Mouse (Mus musculus): Measurements from ENCODE around the gene Dnase1l2. TPM values are rescaled to one million over a fixed set of nuclear protein-coding genes. Genes with fewer than 3 reads are reported as not detected.
"Not testable (repeated sequence)": the region's sequence is repeated elsewhere in the genome, so short reads cannot be mapped to it uniquely, and the experiment has no call there.

Gene Dnase1l2
- polyA plus RNA-seq, 1 experiment from 2014 or later: 5.1 TPM

GRCm38 (mm10) chr17:24469336-24469909 is 26.5 kb upstream of the Dnase1l2 start:
- ATAC-seq (ENCODE audit: low FRiP score): no peak; the same call in 1 of the 2 replicates
- H3K4me1 ChIP-seq: peaks cover 28% of the 10 kb centered on the region
- peak overlapping the region; percentile 85 for H3K27ac ChIP-seq
- H3K4me2 ChIP-seq: peak overlapping the region; percentile 83
- H3K4me3 ChIP-seq (replicated peaks): peak overlapping the region; percentile 89
- peaks cover 8% of the 10 kb centered on the region for H3K36me3 ChIP-seq (replicated peaks)
- H3K9me3 ChIP-seq: no peaks in the 10 kb centered on the region
- H3K9ac ChIP-seq: peak overlapping the region; percentile 95
- WGBS: 19% methylated on average over 7 of the region's 7 CpGs
- no peaks in the 10 kb centered on the region for H3K27me3 ChIP-seq

DNA sequence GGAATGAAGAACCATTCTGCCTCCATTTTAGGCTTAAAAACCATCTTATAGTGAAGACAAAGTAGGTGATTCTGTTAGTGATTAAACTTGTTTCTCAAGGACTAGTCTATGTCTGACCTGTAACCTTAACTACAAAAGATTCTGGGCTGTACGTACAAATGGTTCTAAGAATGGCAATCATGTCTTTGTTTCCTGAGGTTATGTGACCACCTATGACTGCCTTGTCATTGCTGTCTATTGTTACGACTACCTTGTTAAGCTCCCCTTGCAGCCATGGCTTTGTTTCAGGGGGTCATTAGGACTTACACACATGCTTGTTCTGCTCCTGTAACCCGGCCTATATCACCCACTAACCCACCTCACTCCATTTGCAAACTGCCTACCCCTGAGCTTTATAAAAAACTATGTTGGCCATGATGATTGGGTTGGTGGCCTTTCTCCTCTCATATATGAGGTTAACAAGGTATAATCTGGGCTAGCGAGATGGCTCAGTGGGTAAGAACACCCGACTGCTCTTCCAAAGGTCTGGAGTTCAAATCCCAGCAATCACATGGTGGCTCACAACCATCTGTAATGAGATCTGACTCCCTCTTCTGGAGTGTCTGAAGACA is 25.8 kb upstream of the Dnase1l2 start:
- Histone ChIP-seq H3K36me3 (replicated peaks) (peaks cover 2% of the 10 kb centered on the region; the same call in 1 of the 2 replicates), H3K27me3 (no peaks in the 10 kb centered on the region), H3K4me3 (replicated peaks) (no peak overlapping the region), H3K27ac (no peak overlapping the region), H3K4me1 (peaks cover 26% of the 10 kb centered on the region), H3K4me2 (no peak overlapping the region), H3K9ac (no peak overlapping the region), H3K9me3 (no peaks in the 10 kb centered on the region)
- 91% methylated on average over 5 of the region's 5 CpGs for WGBS
- no peak for ATAC-seq (ENCODE audit: low FRiP score)

DNA sequence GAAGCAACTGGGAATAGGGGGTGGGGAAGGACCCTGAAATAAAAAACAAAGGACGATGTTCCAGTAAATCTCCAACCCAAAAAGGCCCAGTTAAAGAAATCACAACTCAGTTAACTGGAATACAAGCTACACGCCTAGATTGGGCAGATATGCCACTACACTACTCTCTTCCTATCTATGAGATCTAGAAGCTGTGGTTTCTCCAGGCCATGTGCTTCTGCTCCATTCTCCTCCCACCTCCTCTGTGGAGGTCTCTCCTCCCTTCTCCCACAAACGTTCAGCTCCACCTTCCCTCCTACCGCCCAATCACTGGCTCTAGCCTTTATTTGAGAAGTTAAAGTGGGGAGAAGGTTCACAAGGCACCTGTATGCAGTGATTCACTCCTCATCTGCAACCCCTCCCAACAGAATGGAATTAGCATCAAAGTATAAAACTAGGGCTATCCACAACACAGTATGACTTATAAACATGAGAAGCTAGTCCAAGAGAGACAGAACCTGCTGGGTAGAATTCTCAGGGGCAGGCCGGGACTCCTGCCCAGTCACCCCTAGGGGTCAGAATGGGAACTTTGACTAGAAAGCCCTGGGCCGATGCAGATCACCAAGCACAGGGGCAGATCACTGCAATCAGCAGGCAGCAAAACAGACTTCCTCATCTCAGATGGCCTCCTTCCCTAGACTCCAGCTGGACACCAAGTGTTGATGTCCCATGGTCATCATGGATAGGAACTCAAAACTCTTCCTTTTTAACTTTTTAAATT is 20.6 kb upstream of the Dnase1l2 start:
- Histone ChIP-seq H3K27ac (no peak overlapping the region), H3K4me3 (replicated peaks) (no peak overlapping the region), H3K9me3 (no peaks in the 10 kb centered on the region), H3K4me2 (no peak overlapping the region), H3K4me1 (no peaks in the 10 kb centered on the region), H3K27me3 (no peaks in the 10 kb centered on the region), H3K9ac (no peak overlapping the region), H3K36me3 (replicated peaks) (no peaks in the 10 kb centered on the region)
- ATAC-seq (ENCODE audit: low FRiP score): no peak
- WGBS: 58% methylated on average over 6 of the region's 6 CpGs

GRCm38 (mm10) chr17:24462932-24463331 is 20.0 kb upstream of the Dnase1l2 start:
- Histone ChIP-seq H3K9me3 (no peaks in the 10 kb centered on the region), H3K27me3 (no peaks in the 10 kb centered on the region), H3K4me1 (no peaks in the 10 kb centered on the region), H3K4me2 (no peak overlapping the region), H3K27ac (no peak overlapping the region), H3K4me3 (replicated peaks) (no peak overlapping the region), H3K9ac (no peak overlapping the region), H3K36me3 (replicated peaks) (no peaks in the 10 kb centered on the region)
- 86% methylated on average over 1 of the region's 1 CpGs for WGBS
- ATAC-seq (ENCODE audit: low FRiP score): no peak

- 60% methylated on average over 2 of the region's 2 CpGs for WGBS
- Histone ChIP-seq H3K4me1 (no peaks in the 10 kb centered on the region), H3K9ac (no peak overlapping the region), H3K9me3 (no peaks in the 10 kb centered on the region), H3K36me3 (replicated peaks) (no peaks in the 10 kb centered on the region), H3K4me3 (replicated peaks) (no peak overlapping the region), H3K4me2 (no peak overlapping the region), H3K27ac (no peak overlapping the region), H3K27me3 (no peaks in the 10 kb centered on the region)
- ATAC-seq (ENCODE audit: low FRiP score): no peak
Measured at GRCm38 (mm10) chr17:24461580-24461979, 18.7 kb upstream of the Dnase1l2 start.

DNA sequence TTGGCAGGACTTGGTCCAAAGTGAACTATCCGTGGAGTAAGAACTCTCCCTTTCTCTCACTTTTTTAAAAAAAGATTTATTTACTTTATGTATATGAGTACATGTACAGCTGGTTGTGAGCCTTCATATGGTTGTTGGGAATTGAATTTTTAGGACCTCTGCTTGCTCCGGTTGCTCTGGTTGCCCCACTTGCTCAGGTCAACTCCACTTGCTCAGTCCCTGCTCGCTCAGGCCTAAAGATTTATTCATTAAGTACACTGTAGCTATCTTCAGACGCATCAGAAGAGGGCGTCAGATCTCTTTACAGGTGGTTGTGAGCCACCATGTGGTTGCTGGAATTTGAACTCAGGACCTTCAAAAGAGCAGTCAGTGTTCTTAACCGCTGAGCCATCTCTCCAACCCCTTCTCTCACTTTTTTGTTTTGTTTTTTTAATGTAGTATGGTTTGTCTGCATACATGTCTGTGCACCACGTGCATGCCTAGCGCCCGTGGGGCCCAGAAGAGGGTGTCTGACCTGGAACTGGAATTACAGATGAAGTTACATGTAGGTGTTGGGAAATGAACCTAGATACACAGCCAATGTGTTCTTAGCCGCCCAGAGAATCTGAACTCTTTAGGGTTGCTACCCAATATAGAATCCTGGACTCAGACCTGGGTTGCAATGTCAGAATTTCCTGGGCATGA is 12.8 kb upstream of the Dnase1l2 start:
- not testable (repeated sequence) for H3K9ac ChIP-seq, H3K27me3 ChIP-seq, H3K9me3 ChIP-seq, H3K27ac ChIP-seq
- WGBS: 47% methylated on average over 10 of the region's 10 CpGs
- Histone ChIP-seq H3K4me2 (peak overlapping the region; percentile 39), H3K36me3 (replicated peaks) (peaks cover 12% of the 10 kb centered on the region), H3K4me3 (replicated peaks) (0 out of 2 replicates have a peak overlapping the region, but pooled peaks have one; percentile 75), H3K4me1 (peaks cover 19% of the 10 kb centered on the region)
- ATAC-seq (ENCODE audit: low FRiP score): peak; percentile 3; the same call in 1 of the 2 replicates

DNA sequence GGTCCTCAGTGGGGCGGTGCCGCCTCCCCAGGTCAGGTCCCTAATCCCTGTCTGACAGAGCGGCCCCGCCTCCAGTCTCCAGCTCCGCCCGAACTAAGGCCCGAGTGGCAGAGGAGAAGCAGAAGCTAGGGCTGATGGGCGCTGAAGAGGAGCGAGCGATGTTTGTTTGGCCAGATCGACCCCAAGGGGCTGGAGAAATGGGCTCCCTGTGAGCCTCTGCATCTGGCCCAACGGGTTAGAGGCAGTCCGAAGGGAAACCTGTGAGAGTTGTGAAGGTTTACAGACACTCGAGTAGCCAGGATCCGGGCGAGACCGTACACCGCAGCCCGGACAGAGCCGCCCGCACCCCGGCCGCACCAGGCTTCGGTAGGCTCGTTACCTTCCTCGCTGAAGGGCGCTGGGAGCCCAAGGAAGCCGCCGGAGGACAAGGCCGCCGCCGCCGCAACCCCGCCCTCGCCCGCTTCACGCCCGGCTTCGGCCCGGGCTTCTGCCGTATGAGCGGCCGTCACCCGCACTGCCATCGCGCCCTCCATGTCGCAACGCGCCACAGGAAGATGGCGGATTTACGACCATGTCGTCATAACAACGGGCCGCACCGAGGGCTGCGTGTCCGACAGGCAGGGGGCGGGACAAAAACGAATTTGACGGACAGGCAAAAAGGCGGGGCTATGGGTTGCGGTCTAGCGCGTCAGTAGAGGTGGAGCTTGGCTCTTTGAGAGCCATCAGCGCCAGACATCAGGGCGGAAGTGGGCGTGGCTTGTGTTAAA is 12.0 kb upstream of the Dnase1l2 start:
- peak; percentile 94 for ATAC-seq (ENCODE audit: low FRiP score)
- Histone ChIP-seq H3K9ac (peak overlapping the region; percentile 86), H3K4me2 (peak overlapping the region; percentile 55), H3K4me3 (replicated peaks) (peak overlapping the region; percentile 75), H3K9me3 (no peaks in the 10 kb centered on the region), H3K36me3 (replicated peaks) (peaks cover 19% of the 10 kb centered on the region), H3K27me3 (no peaks in the 10 kb centered on the region), H3K4me1 (peaks cover 19% of the 10 kb centered on the region), H3K27ac (peak overlapping the region; percentile 90)
- under 1% methylated on average over 67 of the region's 67 CpGs for WGBS

GRCm38 (mm10) chr17:24454218-24454755 is 11.4 kb upstream of the Dnase1l2 start:
- Histone ChIP-seq H3K4me2 (peak overlapping the region; percentile 55), H3K4me1 (peaks cover 19% of the 10 kb centered on the region), H3K9ac (peak overlapping the region; percentile 86), H3K27me3 (no peaks in the 10 kb centered on the region), H3K9me3 (no peaks in the 10 kb centered on the region), H3K36me3 (replicated peaks) (peaks cover 26% of the 10 kb centered on the region), H3K4me3 (replicated peaks) (peak overlapping the region; percentile 75), H3K27ac (peak overlapping the region; percentile 90)
- 10% methylated on average over 14 of the region's 14 CpGs for WGBS
- no peak for ATAC-seq (ENCODE audit: low FRiP score)

DNA sequence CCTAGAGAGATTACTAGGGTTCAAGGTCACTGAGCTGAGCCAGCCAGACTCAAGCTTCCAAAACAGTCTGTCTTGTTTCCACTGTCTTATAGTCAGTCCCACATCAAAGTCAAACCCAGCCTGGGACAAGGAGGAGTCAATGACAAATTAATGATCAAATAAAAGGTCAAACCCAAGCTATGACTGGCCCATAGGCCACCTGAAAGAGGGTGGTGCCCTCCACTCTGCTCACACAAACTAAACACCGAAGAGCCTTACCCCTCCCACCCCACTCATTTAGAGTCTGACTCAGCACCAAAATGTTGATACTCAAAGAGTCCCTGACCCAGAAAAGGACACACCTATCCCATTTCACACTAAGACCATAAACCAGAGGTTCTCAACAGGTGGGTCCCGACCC is 10.5 kb upstream of the Dnase1l2 start:
- Histone ChIP-seq H3K4me2 (peak overlapping the region; percentile 55), H3K9ac (no peak overlapping the region), H3K4me3 (replicated peaks) (no peak overlapping the region), H3K4me1 (peaks cover 19% of the 10 kb centered on the region), H3K9me3 (no peaks in the 10 kb centered on the region), H3K27me3 (no peaks in the 10 kb centered on the region), H3K36me3 (replicated peaks) (peaks cover 35% of the 10 kb centered on the region), H3K27ac (no peak overlapping the region)
- 86% methylated on average over 2 of the region's 2 CpGs for WGBS
- ATAC-seq (ENCODE audit: low FRiP score): no peak

DNA sequence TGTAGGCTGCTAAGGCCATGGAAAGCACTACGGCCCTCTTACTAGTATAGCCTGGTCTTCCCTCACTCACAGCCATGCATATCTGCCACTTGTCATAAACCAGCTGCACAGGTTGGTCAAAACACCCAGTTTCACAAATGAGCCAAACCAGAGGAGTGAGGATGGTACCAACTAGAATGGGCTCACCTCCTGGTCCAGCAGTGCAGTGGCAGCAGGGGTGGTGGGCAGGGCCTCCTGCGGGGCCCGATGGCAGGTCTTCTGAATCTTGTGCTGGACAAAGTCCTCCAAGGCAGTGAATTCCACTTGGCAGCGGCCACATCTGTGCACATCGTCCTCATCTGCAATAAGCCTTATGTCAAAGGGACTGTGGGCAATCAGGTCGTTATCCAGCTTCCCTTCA is 8.3 kb upstream of the Dnase1l2 start:
- 96% methylated on average over 6 of the region's 6 CpGs for WGBS

GRCm38 (mm10) chr17:24449507-24449906 is 6.6 kb upstream of the Dnase1l2 start:
- peaks cover 73% of the 10 kb centered on the region for H3K36me3 ChIP-seq (replicated peaks)
- no peaks in the 10 kb centered on the region for H3K9me3 ChIP-seq
- peaks cover 14% of the 10 kb centered on the region for H3K4me1 ChIP-seq
- no peak overlapping the region for H3K4me2 ChIP-seq
- no peak overlapping the region for H3K9ac ChIP-seq
- no peak overlapping the region for H3K27ac ChIP-seq
- H3K27me3 ChIP-seq: no peaks in the 10 kb centered on the region
- no peak for ATAC-seq (ENCODE audit: low FRiP score)
- WGBS: 94% methylated on average over 6 of the region's 6 CpGs
- no peak overlapping the region for H3K4me3 ChIP-seq (replicated peaks)

More for the DNA sequence above, 8.3 kb upstream of the Dnase1l2 start:
- no peak overlapping the region for H3K27ac ChIP-seq
- H3K9me3 ChIP-seq: no peaks in the 10 kb centered on the region
- peaks cover 19% of the 10 kb centered on the region for H3K4me1 ChIP-seq
- no peak overlapping the region for H3K4me3 ChIP-seq (replicated peaks)
- peaks cover 56% of the 10 kb centered on the region for H3K36me3 ChIP-seq (replicated peaks)
- no peak overlapping the region for H3K4me2 ChIP-seq
- no peaks in the 10 kb centered on the region for H3K27me3 ChIP-seq
- no peak for ATAC-seq (ENCODE audit: low FRiP score)
- no peak overlapping the region for H3K9ac ChIP-seq
